Mouse (Mus musculus) megakaryocyte, adult 5-6 weeks (primary cell): Measurements from ENCODE around the gene Plau. TPM values are rescaled to one million over a fixed set of nuclear protein-coding genes. Genes with fewer than 3 reads are reported as not detected.
A peak's percentile ranks its signal among the peaks of the same experiment; 100 is the strongest.

Source experiments
- ATAC-seq: 2 replicates; pipeline ENCODE4 v1.8.0; 2016; ENCODE audit warnings: mild to moderate bottlenecking, inconsistent platforms; ENCODE audit not compliant: poor library complexity, severe bottlenecking
- total RNA-seq, 2 experiments: library from RNA; stranded (forward) in 1 of 2; stranded (reverse) in 1 of 2; fragments of 153-499, 151-499 nt in 1 of 2; fragments of 221-1000, 200-1000 nt in 1 of 2; gene quantifications; 2 replicates each; pipeline versions ENCODE4 v1.2.3 to v1.2.4; 2015 to 2017

Gene Plau
- total RNA-seq, 2 experiments from 2014 or later = 9.5 to 16.8 TPM

DNA sequence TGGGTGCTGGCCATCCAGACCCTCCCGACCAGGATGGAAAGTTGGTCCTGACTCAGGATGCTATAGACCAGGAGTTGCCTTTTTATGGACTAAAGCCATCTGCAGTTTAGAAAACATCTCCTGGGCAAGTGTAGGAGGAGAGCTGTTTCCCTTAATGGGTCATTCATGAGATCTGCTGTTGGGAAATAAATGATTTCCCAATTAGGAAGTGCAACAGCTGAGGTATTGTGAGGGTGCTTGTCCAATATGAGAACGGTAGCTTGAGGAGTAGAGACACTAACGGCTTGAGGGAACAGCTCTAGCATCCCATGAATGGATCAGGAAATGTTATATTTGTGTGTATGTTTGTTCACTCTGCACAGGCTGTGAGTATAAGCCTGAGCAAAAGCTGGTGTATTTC, 6.2 kb downstream of the Plau start:
- peak; percentile 58 for ATAC-seq

- ATAC-seq = no peak
Observed at GRCm38 (mm10) chr14:20844126-20844525, 7.7 kb downstream of the Plau start.

DNA sequence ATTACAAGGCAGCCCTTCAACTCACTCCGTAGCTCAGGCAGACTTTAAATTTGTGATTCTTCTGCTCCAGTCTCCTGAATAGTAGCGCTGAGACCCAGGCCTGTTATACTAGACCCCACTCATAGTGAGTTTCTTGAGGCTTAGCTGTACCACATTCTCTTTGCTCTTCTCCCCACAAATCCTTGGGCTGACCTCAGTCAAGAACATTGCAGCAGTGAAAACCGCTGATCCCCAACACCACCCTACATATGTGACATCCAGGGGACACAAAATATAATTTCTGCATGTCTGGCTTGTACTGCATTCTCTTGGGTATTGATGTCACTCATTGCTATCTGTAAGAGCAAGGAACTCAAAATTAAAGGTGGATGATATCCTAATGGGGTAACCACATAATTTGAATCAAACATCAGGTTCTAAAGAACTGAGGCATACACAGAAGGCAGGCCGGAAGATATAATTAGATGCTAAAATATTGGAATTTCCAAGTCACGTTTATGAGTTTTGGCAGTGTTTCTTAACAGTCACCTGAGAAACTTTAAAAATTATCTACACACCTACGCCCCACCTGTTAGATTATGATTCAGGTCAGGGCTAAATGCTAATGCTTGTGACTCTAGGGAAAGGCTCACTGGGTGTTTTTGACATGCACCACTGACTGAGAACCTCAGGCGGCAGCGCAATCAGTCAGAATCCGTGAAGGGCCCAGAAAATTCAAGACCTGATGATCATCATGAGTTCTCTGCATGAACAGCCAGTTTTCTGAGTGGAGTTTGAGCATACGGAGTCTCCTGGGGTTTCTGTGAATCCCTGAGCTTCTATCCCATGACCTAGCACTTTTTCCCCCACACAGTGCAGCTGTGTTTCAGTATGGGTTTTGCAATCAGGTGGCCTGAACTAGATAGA, 8.5 kb downstream of the Plau start:
- ATAC-seq = peak; percentile 30; the same call in 1 of the 2 replicates

DNA sequence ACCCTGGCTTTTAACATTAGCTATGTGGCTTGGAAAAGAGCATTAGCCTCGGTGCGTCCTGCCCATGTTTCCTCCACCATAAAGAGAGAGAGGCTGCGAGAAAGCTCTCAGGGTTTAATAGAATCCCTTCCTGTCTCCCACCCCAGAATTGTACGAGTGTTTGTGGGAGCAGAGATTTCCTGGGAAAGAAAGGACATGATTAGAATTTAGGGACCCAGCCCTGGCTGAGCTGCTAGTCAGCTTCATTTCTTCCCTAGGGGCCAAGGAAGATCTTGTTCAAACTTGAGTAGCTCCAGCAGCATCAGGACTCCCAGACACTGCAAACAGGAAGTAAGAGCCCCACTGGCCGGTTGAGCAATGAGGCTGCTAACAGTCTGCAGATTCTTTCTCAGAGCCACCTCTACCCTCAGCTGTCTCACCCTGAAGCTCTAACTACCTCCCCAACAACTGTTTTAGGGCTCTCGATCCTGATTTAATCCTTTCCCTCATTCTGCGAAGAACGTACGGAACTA, 9.2 kb downstream of the Plau start:
- ATAC-seq = peak; percentile 85

DNA sequence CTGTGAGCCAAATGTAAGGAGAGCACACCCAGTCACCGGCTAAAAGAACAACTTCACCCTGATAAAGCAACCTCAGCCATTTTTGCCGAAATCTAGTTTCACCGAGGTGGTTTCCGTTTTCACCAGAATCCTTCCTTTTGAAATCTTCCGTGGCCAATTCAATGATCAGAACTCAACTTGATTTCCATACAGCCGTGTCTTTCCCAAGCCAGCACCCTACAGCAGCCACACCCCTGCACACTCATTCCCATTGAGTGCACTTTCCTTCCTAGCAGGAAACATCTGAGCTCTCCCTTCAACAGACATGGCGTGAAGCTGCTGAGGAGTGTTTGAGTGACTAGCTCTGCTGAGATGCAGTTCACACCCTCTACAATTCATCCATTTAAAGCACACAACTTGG, 9.8 kb downstream of the Plau start:
- ATAC-seq = peak; percentile 51

GRCm38 (mm10) chr14:20847637-20848129, 11.2 kb downstream of the Plau start:
- ATAC-seq = no peak

- ATAC-seq = no peak
Observed at GRCm38 (mm10) chr14:20849753-20850152, 13.3 kb downstream of the Plau start.

- ATAC-seq = no peak
Observed at GRCm38 (mm10) chr14:20850498-20850897, 14.0 kb downstream of the Plau start.

DNA sequence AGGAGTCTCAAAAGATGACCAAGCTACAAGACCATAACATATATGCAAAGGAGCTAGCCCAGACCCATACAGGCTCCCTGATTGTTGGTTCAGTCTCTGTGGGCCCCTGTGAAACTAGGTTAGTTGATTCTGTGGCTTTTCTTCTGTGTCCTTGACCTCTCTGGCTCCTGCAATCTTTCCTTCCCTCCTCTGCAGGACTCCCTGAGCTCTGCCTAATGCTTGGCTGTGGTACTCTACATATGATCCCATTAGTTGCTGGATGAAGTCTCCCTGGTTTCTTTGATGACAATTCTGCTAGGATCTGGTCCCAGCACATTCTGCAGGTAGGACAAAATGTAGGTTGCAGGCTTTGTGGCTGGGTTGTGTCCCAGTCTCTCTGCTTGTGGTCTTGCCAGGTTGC, 15.3 kb downstream of the Plau start:
- ATAC-seq = no peak

- ATAC-seq = peak; percentile 82
Observed at GRCm38 (mm10) chr14:20861152-20861551, 24.7 kb downstream of the Plau start.

DNA sequence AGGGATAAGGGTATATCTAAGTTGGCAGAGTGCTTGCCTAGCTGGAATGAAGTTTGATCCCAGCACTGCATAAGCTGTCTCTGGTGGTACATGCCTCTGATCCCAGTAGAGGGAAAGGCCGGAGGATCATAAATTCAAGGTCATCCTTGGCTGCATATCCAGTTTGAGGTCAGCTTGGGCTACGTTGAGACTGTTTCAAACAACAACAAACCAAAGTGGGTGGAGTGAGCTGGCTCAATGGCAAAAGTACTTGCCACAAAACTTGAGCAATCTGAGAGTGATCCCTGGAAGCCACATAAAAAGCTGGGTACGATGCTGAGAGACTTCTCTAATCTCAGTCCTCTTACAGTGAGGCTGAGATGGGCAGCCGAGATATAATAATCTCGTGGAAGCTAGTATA, 25.1 kb downstream of the Plau start:
- peak; percentile 79 for ATAC-seq

- peak; percentile 62 for ATAC-seq
Observed at GRCm38 (mm10) chr14:20863306-20864065, 27.0 kb downstream of the Plau start.

GRCm38 (mm10) chr14:20864192-20864591, 27.7 kb downstream of the Plau start:
- no peak for ATAC-seq

DNA sequence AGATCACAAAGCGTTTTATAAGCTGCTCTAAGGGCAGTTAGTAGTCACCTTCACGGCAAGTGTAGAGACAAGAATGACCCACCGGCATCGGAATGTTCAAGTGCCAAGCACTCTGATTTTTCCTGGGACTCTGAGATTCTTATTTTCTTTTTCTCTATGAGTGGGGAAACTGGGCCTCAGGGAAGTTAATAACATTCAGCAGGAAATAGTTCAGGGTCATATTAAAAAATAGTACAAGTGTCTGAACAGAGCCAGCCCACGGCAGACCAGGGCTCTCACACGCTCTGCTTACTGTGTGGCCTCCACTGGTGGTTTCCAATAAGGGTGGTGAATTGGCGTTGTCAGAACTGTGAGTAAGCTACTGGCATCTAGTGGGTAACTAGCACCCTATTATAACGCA, 29.1 kb downstream of the Plau start:
- no peak for ATAC-seq

GRCm38 (mm10) chr14:20866365-20866764, 29.9 kb downstream of the Plau start:
- no peak for ATAC-seq

DNA sequence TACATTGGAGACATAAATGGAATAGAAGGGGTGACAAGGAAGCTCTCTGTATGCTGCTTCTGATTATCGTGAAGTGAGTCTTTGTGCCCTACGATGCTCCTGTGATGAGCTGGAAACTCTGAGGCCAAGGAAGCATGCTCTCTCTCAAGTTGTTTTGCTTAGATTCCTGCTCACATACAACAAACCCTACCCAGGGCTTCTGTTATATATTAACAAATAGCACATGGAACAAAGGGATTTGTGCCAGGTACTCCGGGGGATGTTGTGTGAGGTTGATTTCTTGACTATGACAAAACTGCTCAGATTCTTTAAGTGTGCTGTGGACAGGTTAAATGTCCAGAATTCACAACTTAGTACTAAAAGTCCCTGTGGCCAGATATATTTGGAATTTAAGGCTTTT, 33.6 kb downstream of the Plau start:
- ATAC-seq = no peak

GRCm38 (mm10) chr14:20871495-20871894, 35.0 kb downstream of the Plau start:
- ATAC-seq = no peak

DNA sequence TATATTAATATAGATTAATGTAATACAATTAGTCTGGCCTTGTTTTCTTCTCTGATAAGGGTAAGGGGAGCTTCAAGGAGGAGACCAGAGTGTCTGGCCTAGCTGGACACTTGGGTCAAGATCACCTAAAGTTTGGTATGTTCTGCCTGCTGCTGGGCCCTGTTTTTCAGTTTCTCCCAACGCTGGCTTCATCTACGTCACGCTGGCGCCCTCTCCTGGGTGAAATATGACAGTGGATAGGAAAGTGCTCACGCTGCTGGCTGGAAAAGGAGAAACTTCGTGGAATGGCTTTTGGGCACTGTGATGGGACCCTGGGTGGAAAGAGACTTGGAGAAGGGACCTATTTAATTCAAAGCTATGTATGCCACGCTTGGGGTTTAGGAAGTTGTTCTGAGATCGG, 36.8 kb downstream of the Plau start:
- ATAC-seq = peak; percentile 91

- no peak for ATAC-seq
Observed at GRCm38 (mm10) chr14:20873931-20874330, 37.5 kb downstream of the Plau start.

DNA sequence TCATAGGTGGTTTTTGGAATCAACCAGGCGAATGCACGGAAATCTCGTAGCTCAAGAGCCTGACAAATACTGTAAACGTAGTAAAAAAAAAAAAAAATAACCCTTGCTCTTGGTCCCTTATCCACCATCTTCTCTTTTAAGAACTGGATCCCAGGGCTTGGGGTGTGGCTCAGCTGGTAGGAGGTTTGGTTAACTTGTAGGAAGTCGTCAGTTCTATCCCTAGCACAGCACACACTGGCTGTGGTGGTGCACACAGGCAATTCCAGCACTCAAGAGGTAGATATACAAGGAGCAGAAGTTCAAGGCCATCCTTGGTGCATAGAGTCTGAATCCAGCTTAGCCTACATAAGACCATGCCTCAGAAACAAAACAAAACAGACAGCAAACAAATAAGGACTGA, 48.2 kb downstream of the Plau start:
- ATAC-seq = peak; percentile 37; the same call in 1 of the 2 replicates

DNA sequence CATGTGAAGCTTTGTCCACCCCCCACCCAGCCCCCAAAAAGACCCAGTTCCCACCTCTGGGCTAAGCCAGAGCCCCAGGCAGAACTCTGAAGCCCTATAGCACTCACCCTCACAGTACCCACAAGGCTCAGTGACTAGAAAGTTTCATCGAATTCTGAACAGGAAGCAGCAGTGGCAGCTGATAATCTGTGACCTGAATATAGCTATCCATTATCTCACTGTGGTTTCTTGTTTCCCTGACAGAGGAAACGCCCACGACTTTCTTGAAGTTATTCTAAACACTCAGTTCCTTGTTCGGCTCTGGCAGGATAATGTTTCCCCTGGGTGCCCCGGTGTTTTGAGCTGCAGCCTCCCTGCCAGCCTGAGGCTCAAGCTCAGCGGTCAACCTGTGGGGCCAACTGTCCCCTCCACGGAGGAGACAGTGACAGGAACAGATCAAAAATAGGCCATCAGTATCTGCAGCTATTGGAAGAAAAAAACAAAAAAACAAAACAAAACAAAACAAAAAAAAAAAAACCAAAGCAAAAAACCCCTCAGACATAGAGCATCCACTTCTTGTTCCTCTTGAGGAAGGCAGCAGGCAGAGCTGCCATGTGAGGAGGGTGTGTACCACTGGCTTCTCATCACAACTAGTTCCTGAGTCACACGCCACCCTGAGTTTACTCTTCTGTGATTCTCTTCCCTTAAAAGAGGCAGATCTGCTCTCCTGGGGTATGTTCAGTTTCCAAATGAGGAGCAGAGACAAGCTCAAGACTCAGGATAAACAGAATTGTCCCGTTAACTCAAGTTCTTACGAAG, 48.8 kb downstream of the Plau start:
- peak; percentile 80 for ATAC-seq
